Mouse (Mus musculus) ZHBTc4 (cell line): ENCODE results near the gene Pde10a.

Source experiments
- DNase-seq: peaks from one replicate; pipeline ENCODE4 v3.0.0-alpha.2; 2011; ENCODE audit warnings: low read depth, low spot score

Gene Pde10a

GRCm38 (mm10) chr17:8642356-8642755, 117.2 kb downstream of the Pde10a start:
- no peak for DNase-seq

DNA sequence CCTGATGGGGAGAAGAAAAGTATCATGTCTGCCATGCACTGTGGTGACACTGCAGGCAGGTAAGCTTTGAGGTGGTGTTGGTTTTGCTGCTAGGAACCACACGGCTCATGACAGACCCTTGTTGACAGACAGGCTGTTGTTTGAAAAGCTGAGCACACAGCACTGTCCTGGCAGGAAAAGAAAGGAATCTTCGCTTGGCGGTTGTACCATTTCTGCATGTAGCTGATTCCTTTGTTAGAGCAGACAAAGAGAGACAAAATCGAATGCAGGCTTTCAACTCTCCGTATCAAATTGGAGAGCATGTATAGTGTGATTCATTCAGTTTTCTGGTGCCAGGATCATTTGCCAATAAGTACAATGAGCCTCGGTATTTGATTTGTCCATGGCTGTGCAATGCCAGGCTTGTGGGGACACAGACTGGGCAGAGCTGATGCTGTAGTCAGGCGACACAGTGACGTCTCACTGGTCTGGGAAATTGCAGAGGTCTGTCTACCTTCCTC, 122.2 kb downstream of the Pde10a start:
- DNase-seq = no peak

GRCm38 (mm10) chr17:8648310-8648709, 123.1 kb downstream of the Pde10a start:
- no peak for DNase-seq

DNA sequence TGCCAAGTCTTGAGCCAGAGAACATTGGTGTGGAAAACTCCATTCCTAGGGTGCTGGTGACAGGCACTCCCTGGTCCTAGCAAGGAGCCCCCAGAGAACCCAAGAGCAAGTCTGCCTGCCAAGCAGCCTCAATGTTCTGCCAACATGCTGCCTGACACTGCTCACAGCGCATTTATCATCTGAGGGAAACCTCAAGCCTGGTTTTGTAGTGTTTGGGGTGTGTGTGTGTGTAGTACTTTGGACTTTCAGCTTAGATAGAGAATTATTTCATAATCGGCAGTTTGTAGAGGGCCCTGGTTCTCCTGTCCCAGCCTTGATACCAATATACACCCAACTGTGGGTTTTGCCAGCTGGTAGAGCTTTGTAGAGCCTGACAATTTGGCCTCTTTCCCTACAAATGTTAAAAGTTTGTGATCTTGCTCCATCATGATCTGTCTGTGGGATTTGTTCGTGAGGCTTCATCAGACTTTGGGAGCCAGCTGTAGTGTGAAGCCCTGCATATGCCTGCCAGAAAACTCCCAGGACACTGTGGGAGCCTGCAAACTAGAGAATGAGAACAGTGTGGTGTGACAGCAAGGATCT, 127.6 kb downstream of the Pde10a start:
- no peak for DNase-seq

GRCm38 (mm10) chr17:8657661-8658060, 132.5 kb downstream of the Pde10a start:
- DNase-seq = no peak

- DNase-seq = peak; percentile 14
Measured at GRCm38 (mm10) chr17:8658751-8659454, 133.7 kb downstream of the Pde10a start.

GRCm38 (mm10) chr17:8666912-8667311, 141.7 kb downstream of the Pde10a start:
- DNase-seq = no peak

- no peak for DNase-seq
Measured at GRCm38 (mm10) chr17:8674651-8675050, 149.5 kb downstream of the Pde10a start.

GRCm38 (mm10) chr17:8686356-8686755, 161.2 kb downstream of the Pde10a start:
- DNase-seq = no peak

- DNase-seq = peak; percentile 76
Measured at GRCm38 (mm10) chr17:8688096-8688495, 162.9 kb downstream of the Pde10a start.

GRCm38 (mm10) chr17:8698265-8698664, 173.1 kb downstream of the Pde10a start:
- DNase-seq = no peak

- DNase-seq = no peak
Measured at GRCm38 (mm10) chr17:8698793-8699192, 173.6 kb downstream of the Pde10a start.

- peak; percentile 28 for DNase-seq
Measured at GRCm38 (mm10) chr17:8701096-8701495, 175.9 kb downstream of the Pde10a start.

DNA sequence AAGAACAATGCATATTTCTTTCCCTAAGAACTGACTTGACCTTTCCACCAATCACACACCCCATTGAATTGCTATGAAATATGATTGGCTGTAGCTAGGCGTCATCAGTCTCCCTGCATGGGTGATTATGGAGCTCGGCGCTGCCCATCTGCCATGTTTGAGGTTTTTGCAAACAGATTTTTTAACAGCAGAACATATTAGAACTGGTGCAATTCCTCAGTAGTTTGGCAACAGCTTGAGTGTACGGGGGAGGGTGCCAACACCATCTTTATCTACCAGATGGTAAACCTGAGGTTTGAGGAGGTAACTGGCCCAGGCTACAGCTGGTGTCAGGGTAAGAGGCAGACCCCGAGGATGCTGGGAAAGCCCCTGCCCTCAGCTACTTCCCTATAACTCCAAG, 177.3 kb downstream of the Pde10a start:
- no peak for DNase-seq

DNA sequence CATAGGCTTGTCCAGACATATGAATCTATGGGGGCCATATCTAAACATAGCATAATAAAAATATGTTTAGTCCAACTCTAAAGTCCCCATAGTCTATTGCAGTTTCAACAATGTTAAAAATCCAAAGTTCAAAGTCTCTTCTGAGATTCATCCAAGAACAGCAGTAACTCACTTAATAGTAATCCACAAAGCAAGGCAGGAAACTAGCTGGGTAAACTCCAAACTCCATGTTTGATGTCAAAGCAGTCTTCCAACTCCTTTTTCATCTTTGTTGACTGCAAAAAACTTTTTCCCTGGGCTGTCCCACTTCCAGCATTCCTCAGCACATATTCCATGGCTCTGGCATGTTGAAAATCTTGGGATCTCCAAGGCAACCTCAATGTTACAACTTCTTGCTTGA, 182.8 kb downstream of the Pde10a start:
- no peak for DNase-seq

DNA sequence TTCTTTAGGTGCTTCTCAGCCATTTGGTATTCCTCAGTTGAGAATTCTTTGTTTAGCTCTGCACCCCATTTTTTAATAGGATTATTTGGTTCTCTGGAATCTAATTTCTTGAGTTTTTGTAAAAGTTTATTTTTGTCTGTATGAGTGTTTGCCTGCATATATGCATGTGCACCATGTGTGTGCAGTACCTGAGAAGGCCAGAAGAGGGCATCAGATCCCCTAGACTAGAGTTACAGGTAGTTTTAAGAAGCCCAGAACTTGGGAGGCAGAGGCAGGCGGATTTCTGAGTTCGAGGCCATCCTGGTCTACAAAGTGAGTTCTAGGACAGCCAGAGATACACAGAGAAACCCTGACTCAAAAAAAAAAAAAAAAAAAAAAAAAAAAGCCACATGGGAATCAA, 187.6 kb downstream of the Pde10a start:
- DNase-seq = peak; percentile 62

GRCm38 (mm10) chr17:8720961-8721360, 195.8 kb downstream of the Pde10a start:
- no peak for DNase-seq

- no peak for DNase-seq
Measured at GRCm38 (mm10) chr17:8724464-8724974, 199.3 kb downstream of the Pde10a start.

DNA sequence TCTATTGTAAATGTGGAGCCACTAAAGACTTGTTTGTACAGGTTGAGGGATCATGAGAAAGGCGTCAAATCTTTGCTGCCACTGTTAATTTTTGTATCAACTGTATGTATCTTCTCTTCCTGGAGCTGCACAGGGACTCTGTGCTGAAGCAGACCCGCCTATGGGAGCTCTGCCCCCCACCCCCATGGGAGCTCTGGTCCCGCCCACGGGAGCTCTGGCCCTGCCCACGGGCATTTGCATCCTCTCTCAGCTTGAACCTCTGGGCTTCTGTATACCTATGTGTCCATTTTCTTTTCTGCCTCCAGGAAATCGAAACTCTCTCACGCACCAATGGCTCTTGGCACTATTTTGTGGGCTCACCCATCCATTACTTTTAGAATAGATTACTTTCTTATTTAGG, 203.5 kb downstream of the Pde10a start:
- peak; percentile 17 for DNase-seq

DNA sequence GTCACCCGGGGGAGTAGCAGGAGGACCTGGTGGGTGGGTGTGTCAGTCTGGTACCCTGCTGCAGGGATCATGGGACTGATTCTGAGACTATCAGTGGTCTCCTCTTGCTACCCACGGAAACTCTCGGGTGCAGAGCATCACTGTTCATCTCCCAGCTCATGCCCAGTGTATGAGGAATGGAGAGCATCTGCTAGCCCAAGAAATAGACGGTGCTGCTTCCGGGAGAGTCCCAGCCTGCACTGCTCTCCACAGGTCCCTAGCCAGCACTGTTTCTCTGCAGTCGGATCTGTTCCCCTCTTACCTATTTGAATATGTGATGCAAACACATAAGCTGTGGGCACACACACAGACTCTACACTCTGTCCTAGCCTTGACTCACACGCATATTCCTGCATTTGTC, 204.6 kb downstream of the Pde10a start:
- DNase-seq = no peak

GRCm38 (mm10) chr17:8731073-8731472, 205.9 kb downstream of the Pde10a start:
- peak; percentile 18 for DNase-seq

DNA sequence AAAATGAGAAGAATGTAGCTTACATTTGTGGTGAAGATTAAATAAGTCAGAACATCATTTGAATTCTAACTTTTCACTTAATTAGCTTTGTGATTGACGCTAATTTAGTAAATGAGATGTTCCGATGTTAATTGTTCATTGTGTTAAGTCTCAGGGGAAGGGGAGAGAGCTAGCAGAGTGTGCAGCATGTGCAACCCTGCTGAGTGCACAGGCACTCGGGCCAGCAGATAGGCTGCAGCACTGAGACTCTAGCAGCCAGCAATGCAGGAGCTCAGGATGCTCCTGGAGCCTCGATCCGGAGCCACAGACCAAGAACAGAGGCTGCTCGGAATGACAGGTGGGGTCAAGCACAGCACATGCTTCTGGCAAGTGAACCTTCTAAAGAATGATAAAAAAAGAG, 211.1 kb downstream of the Pde10a start:
- no peak for DNase-seq

DNA sequence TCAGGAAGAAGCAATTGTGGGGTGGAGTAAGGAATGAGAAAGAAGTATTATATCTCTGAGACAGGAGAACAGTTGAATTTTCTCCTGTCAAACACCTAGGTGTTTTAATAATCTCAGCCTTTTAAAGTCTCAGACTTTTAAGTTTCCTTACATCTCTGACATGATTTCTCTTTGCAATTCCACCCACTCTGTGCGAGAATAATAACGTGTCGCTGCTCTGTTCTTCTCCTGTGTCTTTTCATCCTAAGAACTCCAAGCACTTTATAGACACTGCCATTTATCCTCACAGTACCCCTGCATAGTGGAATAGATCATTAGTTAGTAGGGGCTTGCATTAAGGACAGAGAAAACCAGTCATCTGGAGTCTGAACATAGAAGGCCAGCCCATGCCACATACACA, 217.6 kb downstream of the Pde10a start:
- no peak for DNase-seq
